Mouse (Mus musculus) megakaryocyte progenitor cell, adult 5-6 weeks (primary cell): ENCODE measurements around the gene Hoxb4. TPM values are rescaled to one million over a fixed set of nuclear protein-coding genes. Genes with fewer than 3 reads are reported as not detected.

Source experiments
- ATAC-seq: replicated peaks from 2 replicates; pipeline ENCODE4 v1.8.0; 2016; ENCODE audit warnings: mild to moderate bottlenecking, moderate TSS enrichment, inconsistent platforms; ENCODE audit not compliant: poor library complexity
- total RNA-seq, 2 experiments: library from RNA; stranded (forward) in 1 of 2; stranded (reverse) in 1 of 2; fragments of 157-497, 149-512 nt in 1 of 2; fragments of 200-1000 nt in 1 of 2; gene quantifications; 2 replicates each; pipeline versions ENCODE4 v1.2.3 to v1.2.4; 2015 to 2017

The Hoxb4 gene
- total RNA-seq, 2 experiments from 2014 or later: 1.5 to 2.7 TPM

GRCm38 (mm10) chr11:96328605-96329004 is 10.5 kb downstream of the Hoxb4 start:
- no peak for ATAC-seq

DNA sequence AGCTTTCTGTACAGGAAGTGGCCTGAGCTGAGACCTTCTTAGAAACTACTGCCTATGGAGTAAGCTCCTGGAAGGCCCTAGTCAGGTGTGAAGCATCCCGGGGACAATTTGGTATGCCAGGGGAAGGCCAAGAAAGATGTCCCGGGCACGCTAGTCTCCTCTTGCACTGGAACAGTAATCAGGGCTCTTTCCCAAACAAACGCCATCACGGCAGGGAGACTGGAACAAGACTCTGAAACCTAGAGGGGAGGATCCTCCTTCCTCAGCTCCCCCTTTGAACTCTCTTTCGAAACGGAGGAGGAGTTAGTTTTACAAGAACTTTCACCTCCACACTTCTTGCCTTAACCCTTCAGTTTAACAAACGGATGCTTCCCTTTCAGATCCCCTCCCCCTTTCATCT is 14.0 kb downstream of the Hoxb4 start:
- ATAC-seq: 0 out of 2 replicates have a peak, but pooled peaks have one; percentile 14

GRCm38 (mm10) chr11:96332618-96333032 is 14.6 kb downstream of the Hoxb4 start:
- no peak for ATAC-seq

DNA sequence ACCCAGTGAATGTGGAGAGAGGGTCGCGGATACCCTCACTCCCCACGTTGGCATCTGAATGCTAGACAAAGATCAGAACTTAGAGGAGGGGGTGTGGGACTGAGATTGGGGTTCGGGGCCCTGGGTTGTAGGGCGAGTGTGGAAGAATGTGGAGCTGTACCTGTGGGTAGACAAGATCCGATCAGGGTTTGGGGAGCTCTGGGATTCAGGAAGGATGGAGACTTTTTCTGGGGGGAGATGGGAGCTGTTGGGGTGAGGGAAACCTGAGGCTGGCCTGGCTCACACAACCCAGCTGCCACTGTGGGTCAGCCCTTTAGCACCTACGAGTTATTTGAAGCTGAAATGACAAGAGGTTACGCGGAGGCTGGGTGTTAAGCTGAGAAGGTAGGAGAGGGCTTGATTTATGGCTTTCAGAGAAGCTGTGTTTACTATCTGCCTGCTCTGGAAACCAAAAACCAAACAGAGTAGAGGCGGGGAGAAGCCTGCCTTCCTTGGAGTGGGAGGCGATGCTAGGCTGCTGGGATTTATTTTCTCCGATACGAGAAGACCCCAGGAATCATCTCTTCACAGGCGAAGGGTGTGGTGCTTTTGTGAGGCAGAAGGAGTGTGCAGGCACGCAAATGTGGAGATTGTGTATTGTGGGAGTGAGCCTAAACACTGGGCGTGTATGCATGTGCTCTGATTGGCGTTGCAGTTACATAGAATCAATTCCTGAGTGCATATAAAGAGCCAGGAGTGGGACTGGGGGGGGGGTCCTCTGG is 15.4 kb downstream of the Hoxb4 start:
- ATAC-seq: no peak

DNA sequence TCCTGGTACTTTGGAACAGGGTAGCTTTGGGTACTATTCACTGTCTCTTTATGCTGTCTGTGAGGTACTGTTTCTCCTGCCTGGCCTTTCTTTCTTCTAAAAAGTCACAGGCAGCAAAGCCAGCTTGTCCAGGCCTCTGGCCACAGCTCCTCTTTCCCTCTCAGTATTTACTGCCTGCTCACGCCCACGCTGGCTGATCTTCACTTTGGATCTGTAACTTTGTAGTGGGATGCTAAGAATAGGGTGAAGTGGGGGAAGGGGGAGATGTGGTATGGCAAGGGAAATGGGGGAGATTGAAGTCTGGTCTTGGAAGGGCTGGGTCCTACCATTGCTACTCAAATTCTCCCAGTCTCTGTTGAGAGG is 15.9 kb downstream of the Hoxb4 start:
- no peak for ATAC-seq

DNA sequence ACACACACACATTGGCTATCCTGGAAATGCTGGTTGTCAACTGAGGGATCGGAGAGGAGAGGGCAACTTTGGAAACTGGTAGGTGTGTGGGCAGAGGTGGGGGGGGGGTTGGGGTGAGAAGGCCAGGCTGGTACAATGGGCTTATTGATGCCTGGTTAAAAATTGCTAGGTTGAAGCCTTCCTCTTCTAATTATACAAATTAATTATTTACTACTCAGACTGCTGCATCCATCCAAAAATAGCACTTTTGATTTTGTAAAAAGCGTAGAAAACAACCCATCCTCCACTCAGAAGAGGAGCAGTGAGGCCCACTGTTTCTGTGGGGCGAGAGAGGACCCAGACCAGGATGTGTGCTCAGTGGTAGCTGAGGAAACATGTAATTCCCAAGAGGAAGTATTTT is 16.9 kb downstream of the Hoxb4 start:
- no peak for ATAC-seq

DNA sequence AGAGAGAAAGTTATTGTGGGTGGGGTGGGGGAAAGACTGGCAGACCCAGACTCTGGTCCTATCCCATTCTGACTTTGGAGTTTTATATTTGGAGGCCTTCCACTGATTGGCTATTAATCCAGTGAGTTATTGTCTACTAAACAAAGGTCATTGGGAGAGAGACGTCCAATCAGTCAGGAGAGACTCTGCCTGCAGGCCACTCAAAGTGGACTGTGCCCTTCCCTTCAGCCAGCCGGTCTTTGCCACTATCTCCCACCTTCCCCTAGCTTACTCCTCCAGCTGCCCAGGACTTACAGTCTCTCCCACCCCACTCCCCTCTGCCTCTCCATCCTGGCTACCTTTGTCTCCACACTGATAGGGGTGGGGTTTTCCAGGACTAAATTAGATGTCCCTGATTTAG is 18.5 kb downstream of the Hoxb4 start:
- no peak for ATAC-seq

DNA sequence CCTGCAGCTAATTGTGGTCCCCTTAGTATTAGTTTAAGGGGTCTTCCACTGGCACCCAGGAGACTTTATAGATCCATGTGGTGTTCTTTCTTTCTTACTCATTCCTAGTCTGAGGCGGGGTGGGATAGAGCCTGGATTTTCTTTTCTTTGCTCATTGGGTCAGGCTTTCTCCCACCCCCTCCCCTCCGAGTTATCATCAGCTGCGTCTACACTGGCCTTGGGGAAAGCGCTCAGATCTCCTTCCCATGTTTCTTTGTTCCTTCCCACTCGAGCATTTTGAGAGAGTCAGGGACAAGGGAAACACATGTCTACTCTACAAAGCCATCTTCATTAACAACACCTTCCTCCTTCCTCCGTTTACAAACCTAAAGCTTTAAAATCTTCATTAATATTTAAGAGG is 19.0 kb downstream of the Hoxb4 start:
- no peak for ATAC-seq

DNA sequence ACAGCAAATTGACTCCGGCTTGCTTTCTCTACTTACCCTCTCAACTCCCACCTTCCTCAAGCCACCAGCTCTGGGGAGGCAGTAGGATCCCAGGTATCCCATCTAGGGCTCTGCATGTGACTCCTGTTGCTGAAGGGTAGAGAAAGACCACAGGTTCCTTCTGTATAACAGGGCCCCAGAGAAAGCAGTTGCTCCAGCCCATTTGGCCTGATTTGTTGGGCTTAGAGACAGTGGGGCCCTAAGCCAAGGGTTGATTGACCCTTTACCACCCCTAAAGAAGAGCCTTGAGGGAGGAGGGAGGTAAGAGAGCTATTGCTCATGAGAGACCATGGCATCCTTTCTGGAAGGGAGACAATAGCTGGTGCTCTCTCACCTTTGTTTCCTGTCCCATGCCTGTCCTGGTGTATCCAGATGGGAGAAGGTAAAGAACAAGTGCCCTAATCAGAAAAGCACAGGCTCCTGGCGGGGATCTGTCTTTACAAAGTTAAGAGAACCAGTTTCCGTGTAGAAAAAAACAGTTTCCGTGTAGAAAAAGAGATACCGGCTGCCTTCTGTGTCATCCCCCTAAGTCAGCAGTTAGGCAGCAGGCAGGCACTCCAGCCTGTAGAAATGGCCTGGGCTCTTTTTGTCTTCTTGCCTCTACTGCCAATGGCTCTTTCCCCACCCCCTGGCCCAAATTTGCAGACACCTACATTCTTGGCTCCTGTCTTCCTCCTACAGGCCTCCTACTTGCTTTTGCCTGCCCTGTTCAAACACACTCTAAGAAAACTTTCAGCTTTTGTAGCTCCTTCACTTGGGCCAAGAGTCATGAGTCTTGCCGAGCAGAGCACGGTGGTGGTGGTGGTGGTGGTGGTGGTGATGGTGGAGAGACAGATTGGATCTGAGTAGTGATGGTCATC is 21.1 kb downstream of the Hoxb4 start:
- ATAC-seq: no peak

DNA sequence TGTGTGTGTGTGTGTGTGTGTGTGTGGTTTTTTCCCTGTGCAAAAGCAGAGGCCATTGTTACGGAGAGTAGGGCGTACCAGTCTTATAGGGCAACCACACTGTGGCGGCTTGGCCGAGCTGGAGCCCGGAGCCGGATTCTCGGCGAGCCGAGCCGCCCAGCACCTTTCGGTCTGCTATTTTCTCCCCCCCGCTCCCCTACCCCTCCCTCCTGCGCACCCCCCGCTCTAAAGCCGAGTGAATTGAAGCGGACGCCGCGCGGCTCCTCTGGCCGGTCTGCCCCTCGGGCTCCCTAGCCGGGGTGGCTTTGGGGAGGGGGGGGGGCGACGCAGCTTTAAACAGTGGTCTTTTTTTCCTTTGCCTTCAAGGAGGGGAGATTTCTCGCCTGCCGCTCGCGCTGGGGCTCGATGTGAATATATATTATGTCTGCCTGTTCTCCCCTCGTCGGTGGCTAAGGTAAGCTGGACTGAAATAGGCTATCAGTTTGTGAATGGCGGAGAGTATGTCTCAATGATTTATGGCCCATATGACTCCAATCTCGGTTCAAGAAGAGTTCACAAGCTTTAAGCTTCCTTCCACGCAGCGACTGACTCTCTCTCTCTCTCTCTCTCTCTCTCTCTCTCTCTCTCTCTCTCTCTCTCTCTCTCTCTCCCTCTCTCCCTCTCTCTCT is 22.8 kb downstream of the Hoxb4 start:
- no peak for ATAC-seq

- ATAC-seq: no peak
Observed at GRCm38 (mm10) chr11:96341701-96342575, 23.9 kb downstream of the Hoxb4 start.

- ATAC-seq: no peak
Observed at GRCm38 (mm10) chr11:96342576-96342930, 24.5 kb downstream of the Hoxb4 start.

DNA sequence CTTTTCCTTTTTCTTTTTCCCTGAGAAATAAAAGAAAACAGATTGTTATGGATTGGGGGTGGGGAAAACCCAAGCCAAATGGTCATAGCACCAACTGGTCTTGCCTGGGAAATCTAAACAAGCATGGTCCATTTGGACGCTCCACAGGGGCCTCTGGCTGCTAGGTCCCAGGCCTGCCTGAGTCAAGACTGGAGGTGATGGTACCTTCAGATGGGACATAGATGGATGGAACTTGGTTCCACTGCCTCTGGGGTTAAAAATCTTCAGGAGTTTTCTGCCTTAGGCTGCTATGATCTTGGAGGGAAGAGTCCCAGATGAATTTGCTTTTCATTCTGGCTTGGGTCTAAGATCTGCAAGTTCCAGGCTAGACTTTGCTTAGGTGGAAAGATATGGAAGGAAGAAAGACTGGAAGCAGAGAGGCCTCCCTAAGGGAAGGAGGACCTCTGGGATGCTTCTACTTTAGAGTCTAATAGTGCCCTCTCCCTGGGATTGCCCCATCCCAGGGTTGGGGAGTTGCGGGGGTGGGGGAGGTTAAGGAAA is 25.2 kb downstream of the Hoxb4 start:
- no peak for ATAC-seq

DNA sequence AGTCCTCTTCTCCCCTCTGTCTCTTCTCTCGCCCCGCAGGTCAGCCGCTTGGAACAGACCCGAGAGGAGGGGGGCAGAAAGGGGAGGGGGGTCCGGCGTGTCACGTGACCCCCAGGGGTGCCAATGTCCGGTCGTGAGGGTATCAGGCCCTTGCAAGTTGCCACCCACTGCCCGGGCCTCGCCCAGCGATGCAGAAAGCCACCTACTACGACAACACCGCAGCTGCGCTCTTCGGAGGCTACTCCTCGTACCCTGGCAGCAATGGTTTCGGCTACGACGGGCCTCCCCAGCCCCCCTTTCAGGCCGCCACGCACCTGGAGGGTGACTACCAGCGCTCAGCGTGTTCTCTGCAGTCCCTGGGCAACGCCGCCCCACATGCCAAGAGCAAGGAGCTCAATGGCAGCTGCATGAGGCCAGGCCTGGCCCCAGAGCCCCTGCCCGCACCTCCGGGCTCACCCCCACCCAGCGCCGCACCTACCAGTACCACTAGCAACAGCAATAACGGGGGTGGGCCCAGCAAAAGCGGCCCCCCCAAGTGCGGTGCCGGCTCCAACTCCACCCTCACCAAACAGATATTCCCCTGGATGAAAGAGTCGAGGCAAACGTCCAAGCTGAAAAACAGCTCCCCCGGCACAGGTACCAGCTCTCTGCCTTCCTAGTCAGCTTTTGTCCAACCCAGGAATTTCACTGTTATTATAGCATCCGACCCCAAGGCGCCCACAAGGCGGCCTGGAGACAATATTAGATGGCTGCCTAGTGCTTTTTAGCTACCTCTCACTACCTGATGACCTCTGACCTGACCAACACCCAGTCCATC is 26.2 kb downstream of the Hoxb4 start:
- ATAC-seq: no peak

GRCm38 (mm10) chr11:96344878-96345159 is 26.8 kb downstream of the Hoxb4 start:
- no peak for ATAC-seq

- no peak for ATAC-seq
Observed at GRCm38 (mm10) chr11:96345220-96345892, 27.3 kb downstream of the Hoxb4 start.

DNA sequence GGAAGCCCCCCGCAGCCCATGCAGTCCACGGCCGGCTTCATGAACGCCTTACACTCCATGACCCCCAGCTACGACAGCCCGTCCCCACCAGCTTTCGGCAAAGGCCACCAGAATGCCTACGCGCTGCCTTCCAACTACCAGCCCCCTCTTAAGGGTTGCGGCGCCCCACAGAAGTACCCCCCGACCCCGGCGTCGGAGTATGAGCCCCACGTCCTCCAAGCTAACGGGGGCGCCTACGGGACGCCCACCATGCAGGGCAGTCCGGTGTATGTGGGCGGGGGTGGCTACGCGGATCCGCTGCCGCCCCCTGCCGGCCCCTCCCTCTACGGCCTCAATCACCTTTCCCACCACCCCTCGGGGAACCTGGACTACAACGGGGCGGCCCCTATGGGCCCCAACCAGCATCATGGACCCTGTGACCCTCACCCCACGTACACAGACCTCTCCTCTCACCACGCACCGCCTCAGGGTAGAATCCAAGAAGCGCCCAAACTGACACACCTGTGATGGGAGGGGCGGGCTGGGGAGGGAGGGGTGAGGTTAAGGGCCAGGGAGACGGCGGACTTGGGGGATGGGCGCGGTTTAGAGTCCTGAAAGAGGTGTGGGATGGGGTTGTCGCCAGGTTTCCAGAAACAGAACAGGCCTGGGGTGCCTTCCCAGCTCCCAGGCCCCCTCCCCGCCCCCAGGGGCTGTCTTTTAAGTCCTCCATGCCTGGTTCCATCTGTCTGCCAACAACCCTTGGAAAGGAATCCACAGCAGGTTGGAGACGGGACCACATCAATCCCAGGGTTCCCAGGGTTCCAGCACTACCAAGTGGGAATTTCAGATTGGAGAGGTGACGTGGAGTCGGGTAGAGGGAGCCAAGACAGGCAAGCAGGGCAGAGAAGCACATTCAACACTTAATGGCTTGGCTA is 28.1 kb downstream of the Hoxb4 start:
- ATAC-seq: no peak

GRCm38 (mm10) chr11:96346916-96347520 is 29.0 kb downstream of the Hoxb4 start:
- ATAC-seq: no peak
